Mouse (Mus musculus) liver, adult (tissue): ENCODE results near the gene Tmprss11d.

Source experiments
- GATA4 ChIP-seq: IDR thresholded peaks from 2 replicates; pipeline ENCODE4 v1.6.1; 2014; ENCODE audit warnings: mild to moderate bottlenecking, low read length; ENCODE audit not compliant: insufficient replicate concordance

Gene Tmprss11d

DNA sequence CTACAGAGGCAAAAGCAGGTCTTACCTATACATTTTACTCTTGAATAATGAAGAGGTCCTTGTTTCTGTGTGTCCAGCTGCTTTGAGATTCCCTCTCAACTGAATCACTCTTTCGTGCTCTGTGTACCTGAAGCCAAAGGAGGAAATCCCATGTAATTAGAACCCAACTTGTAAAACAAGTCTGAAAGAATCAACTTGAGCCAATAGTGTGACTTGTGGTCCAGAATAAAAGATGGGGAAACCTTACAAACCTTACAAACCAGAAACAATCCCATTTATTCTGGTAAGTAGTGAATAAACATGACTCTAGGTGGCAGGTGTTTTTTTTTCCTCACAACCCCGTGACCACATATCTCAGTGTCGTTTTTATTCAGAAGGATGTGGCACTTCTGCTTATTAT lies at the start of gene Tmprss11d:
TSS of gene Tmprss11d (minus strand) at position 101 of the 400 bp plus-strand sequence.
- no peak for TF ChIP-seq GATA4

DNA sequence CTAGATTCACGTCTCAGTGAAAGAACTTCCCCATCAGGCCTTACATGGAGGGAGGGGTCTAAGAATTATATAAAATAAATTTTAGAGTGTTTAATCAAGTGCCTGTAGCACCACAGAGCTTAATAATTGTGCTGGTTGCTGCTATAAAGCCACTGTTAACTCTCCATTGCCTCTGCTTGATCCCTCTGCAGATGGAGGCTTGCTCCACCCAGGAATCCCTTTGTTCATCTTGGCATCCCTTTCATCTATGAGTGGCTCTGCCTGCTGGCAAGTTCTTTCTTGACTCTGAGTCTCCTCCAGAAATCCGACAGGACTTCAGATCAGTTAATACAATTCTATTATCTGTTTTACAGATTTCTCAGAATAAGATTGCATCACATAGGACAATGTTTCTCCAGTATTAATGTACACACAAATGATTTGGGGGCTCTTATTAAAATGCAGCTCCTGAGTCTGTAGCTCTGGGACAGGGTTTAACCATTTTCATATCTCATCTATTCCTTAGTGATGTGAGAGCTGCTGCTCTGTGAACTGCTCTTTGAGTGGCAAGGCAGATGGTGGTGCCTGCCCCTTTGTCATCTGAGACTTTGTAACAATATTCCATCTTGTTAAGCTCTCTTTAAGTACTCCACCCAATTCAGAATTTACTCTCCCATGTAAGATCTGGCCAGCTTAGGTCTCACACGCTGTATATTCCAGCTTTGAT lies 48.3 kb upstream of the Tmprss11d start:
- no peak for TF ChIP-seq GATA4

GRCm38 (mm10) chr5:86419494-86419893 lies 46.3 kb upstream of the Tmprss11d start:
- TF ChIP-seq GATA4, result no peak

DNA sequence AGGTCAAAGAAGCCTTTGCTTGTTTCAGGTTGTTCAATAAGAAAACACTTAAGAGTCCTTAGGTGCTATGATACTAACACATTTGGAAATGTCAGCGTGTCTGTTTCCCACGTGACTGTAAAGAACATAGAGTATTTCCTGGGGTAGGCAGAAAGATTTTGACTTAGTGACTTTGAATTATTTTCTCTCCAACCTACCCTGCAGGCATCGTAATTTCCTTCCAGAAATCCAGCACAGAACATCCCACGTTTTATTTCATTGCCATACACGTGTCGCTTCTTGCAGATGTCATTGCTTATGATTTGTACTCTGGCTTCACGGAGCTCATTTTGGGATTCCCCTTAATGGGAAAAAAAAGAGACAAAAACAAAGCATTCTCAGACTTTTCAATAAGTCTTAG lies 41.1 kb upstream of the Tmprss11d start:
- no peak for TF ChIP-seq GATA4

DNA sequence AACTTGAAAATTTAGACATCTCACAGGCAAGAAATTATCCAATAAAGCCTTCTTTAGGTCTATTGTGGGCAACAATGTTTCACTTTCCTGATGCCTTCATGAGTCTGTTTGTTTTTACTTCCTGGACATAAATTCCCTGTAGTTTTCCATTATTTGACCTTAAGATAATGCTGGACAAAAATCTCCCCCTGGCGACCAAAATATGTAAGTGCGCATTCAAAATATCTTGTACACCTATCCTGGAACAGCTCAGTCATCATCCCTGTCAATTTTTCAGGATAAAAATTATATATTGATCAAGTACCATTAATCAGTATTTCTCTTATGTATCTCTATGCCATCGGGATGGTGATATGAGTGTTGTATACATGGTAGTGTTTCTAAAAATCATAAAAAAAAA lies 37.6 kb upstream of the Tmprss11d start:
- no peak for TF ChIP-seq GATA4

GRCm38 (mm10) chr5:86407941-86408340 lies 34.7 kb upstream of the Tmprss11d start:
- TF ChIP-seq GATA4, result no peak

GRCm38 (mm10) chr5:86407191-86407590 lies 34.0 kb upstream of the Tmprss11d start:
- TF ChIP-seq GATA4, result no peak

DNA sequence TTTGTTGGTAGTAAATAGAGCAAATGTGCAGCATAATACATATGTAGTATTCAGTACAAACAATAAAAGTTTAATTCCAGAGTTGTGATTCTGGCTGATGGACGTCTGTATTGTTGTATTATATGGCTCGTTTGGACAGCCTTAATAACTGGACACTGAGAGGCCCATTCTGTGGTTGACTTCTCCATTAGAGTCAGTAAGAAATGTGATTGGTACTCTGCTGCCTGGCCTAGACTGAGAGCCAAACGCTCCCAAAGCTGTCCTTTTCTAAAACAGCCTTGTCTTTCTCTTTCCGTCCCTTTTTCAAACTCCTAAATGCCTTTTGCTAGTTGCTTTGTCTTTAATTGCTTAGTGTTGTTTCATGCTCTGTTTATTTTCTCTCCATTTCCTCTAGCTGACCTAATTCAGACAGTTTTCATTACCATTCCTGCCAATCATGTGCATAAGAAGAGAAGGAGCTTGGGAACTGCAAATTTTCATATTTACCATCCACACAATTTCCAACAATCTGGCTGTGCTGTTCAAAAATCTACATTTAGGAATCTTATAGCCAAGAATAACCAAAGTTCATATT lies 13.7 kb downstream of the Tmprss11d start:
- TF ChIP-seq GATA4, result no peak

DNA sequence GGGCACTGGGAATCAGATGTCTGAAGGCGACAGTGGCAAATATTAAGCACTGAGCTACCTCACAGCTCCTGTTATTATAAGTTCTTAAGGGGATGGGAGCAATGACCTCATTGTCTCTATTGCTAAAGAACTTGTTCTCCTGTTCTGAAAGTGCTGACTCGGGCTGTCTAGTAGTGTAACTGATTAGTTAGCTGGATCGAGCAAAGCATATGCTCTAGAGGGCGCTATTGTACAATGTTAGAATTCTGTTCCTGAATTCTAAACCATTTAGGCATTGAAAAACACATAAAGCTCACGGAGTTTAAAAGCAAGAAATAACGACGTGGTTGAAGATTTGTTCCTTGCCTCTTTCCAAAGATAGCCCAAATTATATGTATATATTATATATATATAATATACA lies 20.3 kb downstream of the Tmprss11d start:
- TF ChIP-seq GATA4, result no peak

- no peak for TF ChIP-seq GATA4
These were observed 67.1 kb downstream of the Tmprss11d start for GRCm38 (mm10) chr5:86306116-86306515.

- no peak for TF ChIP-seq GATA4
These were observed 69.3 kb downstream of the Tmprss11d start for GRCm38 (mm10) chr5:86303877-86304276.

GRCm38 (mm10) chr5:86289208-86289607 lies 84.0 kb downstream of the Tmprss11d start, which contains the start of gene Tmprss11c:
Gene Tmprss11c (minus strand): TSS chr5:86289308.
- no peak for TF ChIP-seq GATA4
